ENCODE assay signal across 35 mouse cellular contexts in the genomic region with DNA sequence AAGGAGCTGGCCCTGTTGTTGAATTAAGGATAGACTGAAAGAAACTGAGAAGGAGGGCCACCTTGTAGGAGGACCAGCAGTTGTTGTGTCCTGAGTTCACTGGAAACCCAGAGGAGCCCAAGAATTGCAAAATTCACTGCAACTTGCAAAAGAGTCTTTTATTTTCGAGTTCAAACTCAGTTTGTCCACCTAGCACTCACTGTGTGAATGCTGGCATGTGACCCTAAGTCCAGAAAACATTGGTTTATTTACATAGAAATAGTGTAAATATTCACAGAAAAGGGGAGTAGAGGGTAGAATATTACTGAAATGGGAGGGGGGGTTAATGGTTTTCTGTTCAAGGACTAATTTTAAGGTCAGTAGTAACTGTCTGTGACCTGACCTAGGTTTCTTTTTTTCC.
"Had no signal": no experiment of that assay in that cellular context is flagged by ENCODE, and none has a peak within 500 bp of the region (broad histone marks: within the 10 kb centered on the region; RNA-seq: fewer than 3 reads in every experiment).

No protein-coding gene starts in this region.

- H3K4me2 ChIP-seq: heart, embryonic 11.5 days; heart, embryonic 12.5 days; heart, embryonic 13.5 days; heart, embryonic 15.5 days; hindbrain, embryonic 12.5 days; hindbrain, embryonic 13.5 days; hindbrain, embryonic 14.5 days; hindbrain, embryonic 15.5 days; intestine, embryonic 15.5 days; kidney, embryonic 15.5 days had no signal

- H3K9ac ChIP-seq: heart, embryonic 12.5 days; heart, embryonic 13.5 days; heart, embryonic 15.5 days; hindbrain, embryonic 12.5 days; hindbrain, embryonic 13.5 days; hindbrain, embryonic 14.5 days; hindbrain, embryonic 15.5 days; intestine, embryonic 15.5 days; kidney, embryonic 15.5 days had no signal

- H3K4me1 ChIP-seq: heart, embryonic 10.5 days; heart, embryonic 12.5 days; heart, embryonic 13.5 days; heart, embryonic 15.5 days; hindbrain, embryonic 10.5 days; hindbrain, embryonic 12.5 days; hindbrain, embryonic 13.5 days; hindbrain, embryonic 15.5 days; intestine, embryonic 15.5 days; kidney, embryonic 15.5 days had no signal

- H3K27ac ChIP-seq: heart, embryonic 10.5 days; heart, embryonic 13.5 days; heart, embryonic 15.5 days; hindbrain, embryonic 10.5 days; hindbrain, embryonic 12.5 days; hindbrain, embryonic 13.5 days; hindbrain, embryonic 14.5 days; hindbrain, embryonic 15.5 days; hindbrain, postnatal 0 days; intestine, embryonic 15.5 days; kidney, embryonic 15.5 days; kidney, postnatal 0 days; layer of hippocampus, adult 2 months had no signal

- H3K36me3 ChIP-seq: heart, embryonic 10.5 days; heart, embryonic 12.5 days; heart, embryonic 13.5 days; heart, embryonic 15.5 days; hindbrain, embryonic 10.5 days; hindbrain, embryonic 12.5 days; hindbrain, embryonic 13.5 days; hindbrain, embryonic 15.5 days; intestine, embryonic 15.5 days; kidney, embryonic 15.5 days had no signal

- H3K4me3 ChIP-seq: heart, embryonic 10.5 days; heart, embryonic 12.5 days; heart, embryonic 13.5 days; heart, embryonic 15.5 days; hindbrain, embryonic 10.5 days; hindbrain, embryonic 12.5 days; hindbrain, embryonic 13.5 days; hindbrain, embryonic 15.5 days; intestine, embryonic 15.5 days; kidney, embryonic 15.5 days; layer of hippocampus, adult 2 months had no signal

- ATAC-seq: hindbrain, embryonic 16.5 days; hindbrain, postnatal 0 days; inflammation-experienced regulatory T-cells, adult 6 months; intestine, embryonic 15.5 days; intestine, embryonic 16.5 days; intestine, postnatal 0 days had no signal

- H3K9me3 ChIP-seq: heart, embryonic 10.5 days; heart, embryonic 12.5 days; heart, embryonic 13.5 days; heart, embryonic 15.5 days; hindbrain, embryonic 10.5 days; hindbrain, embryonic 12.5 days; hindbrain, embryonic 13.5 days; hindbrain, embryonic 15.5 days; intestine, embryonic 15.5 days; kidney, embryonic 15.5 days had no signal

- H3K27me3 ChIP-seq: heart, embryonic 12.5 days; heart, embryonic 13.5 days; heart, embryonic 15.5 days; hindbrain, embryonic 12.5 days; hindbrain, embryonic 13.5 days; hindbrain, embryonic 15.5 days; intestine, embryonic 15.5 days; kidney, embryonic 15.5 days had no signal

- DNase-seq: heart, postnatal 10 days; heart, postnatal 14 days; heart, postnatal 36 days; heart, postnatal 4 days; kidney, adult 11 months; kidney, adult 18-20 months; kidney, adult 2 months; kidney, adult 8-10 months; kidney, adult 9 months; kidney, postnatal 10 days; kidney, postnatal 14 days; kidney, postnatal 25 days; kidney, postnatal 36 days; kidney, postnatal 4 days; layer of hippocampus, adult 9-11 months; layer of hippocampus, postnatal 36 days had no signal
